Mouse (Mus musculus): ENCODE results near the gene Anapc10.
"Not testable (repeated sequence)": the region's sequence is repeated elsewhere in the genome, so short reads cannot be mapped to it uniquely, and the experiment has no call there.

The Anapc10 gene

GRCm38 (mm10) chr8:79711064-79711961 is at the start of gene Anapc10, which contains the start of gene Abce1:
Anapc10 (plus strand) TSS chr8:79711820.
Abce1 (minus strand) TSS chr8:79711740.
- peak; percentile 98 for DNase-seq (ENCODE audit: low read depth, low spot score)

GRCm38 (mm10) chr8:79676461-79676860 is 35.2 kb upstream of the Anapc10 start:
- no peak for DNase-seq (ENCODE audit: low read depth, low spot score)

GRCm38 (mm10) chr8:79679005-79679404 is 32.6 kb upstream of the Anapc10 start:
- no peak for DNase-seq (ENCODE audit: low read depth, low spot score)

GRCm38 (mm10) chr8:79680083-79680482 is 31.5 kb upstream of the Anapc10 start:
- DNase-seq (ENCODE audit: low read depth, low spot score) = not testable (repeated sequence)

- no peak for DNase-seq (ENCODE audit: low read depth, low spot score)
Observed at GRCm38 (mm10) chr8:79680555-79680954, 31.1 kb upstream of the Anapc10 start.

GRCm38 (mm10) chr8:79680965-79681364 is 30.7 kb upstream of the Anapc10 start:
- DNase-seq (ENCODE audit: low read depth, low spot score) = no peak

- not testable (repeated sequence) for DNase-seq (ENCODE audit: low read depth, low spot score)
Observed at GRCm38 (mm10) chr8:79685927-79686326, 25.7 kb upstream of the Anapc10 start.

GRCm38 (mm10) chr8:79692531-79692930 is 19.1 kb upstream of the Anapc10 start:
- DNase-seq (ENCODE audit: low read depth, low spot score) = no peak

GRCm38 (mm10) chr8:79706687-79707086 is 4.9 kb upstream of the Anapc10 start:
- DNase-seq (ENCODE audit: low read depth, low spot score) = no peak

- no peak for DNase-seq (ENCODE audit: low read depth, low spot score)
Observed at GRCm38 (mm10) chr8:79712676-79713075, 1.1 kb downstream of the Anapc10 start.

GRCm38 (mm10) chr8:79721537-79721936 is 9.9 kb downstream of the Anapc10 start:
- DNase-seq (ENCODE audit: low read depth, low spot score) = no peak

- DNase-seq (ENCODE audit: low read depth, low spot score) = no peak
Observed at GRCm38 (mm10) chr8:79723308-79723707, 11.7 kb downstream of the Anapc10 start.

- DNase-seq (ENCODE audit: low read depth, low spot score) = no peak
Observed at GRCm38 (mm10) chr8:79724589-79724988, 13.0 kb downstream of the Anapc10 start.

GRCm38 (mm10) chr8:79727900-79728299 is 16.3 kb downstream of the Anapc10 start:
- no peak for DNase-seq (ENCODE audit: low read depth, low spot score)

- DNase-seq (ENCODE audit: low read depth, low spot score) = peak; percentile 28
Observed at GRCm38 (mm10) chr8:79734304-79734703, 22.7 kb downstream of the Anapc10 start.

- DNase-seq (ENCODE audit: low read depth, low spot score) = no peak
Observed at GRCm38 (mm10) chr8:79748171-79748570, 36.6 kb downstream of the Anapc10 start.

- DNase-seq (ENCODE audit: low read depth, low spot score) = no peak
Observed at GRCm38 (mm10) chr8:79748591-79748990, 37.0 kb downstream of the Anapc10 start.

GRCm38 (mm10) chr8:79750305-79750704 is 38.7 kb downstream of the Anapc10 start:
- peak; percentile 15 for DNase-seq (ENCODE audit: low read depth, low spot score)

GRCm38 (mm10) chr8:79794873-79795272 is 83.3 kb downstream of the Anapc10 start:
- not testable (repeated sequence) for DNase-seq (ENCODE audit: low read depth, low spot score)

- no peak for DNase-seq (ENCODE audit: low read depth, low spot score)
Observed at GRCm38 (mm10) chr8:79796690-79797089, 85.1 kb downstream of the Anapc10 start.

- no peak for DNase-seq (ENCODE audit: low read depth, low spot score)
Observed at GRCm38 (mm10) chr8:79804499-79804898, 92.9 kb downstream of the Anapc10 start.

- no peak for DNase-seq (ENCODE audit: low read depth, low spot score)
Observed at GRCm38 (mm10) chr8:79806971-79807370, 95.4 kb downstream of the Anapc10 start.

- DNase-seq (ENCODE audit: low read depth, low spot score) = no peak
Observed at GRCm38 (mm10) chr8:79826534-79826933, 114.9 kb downstream of the Anapc10 start.
